Mouse (Mus musculus) neural tube, embryonic 11.5 days (tissue): Measurements from ENCODE around the gene Fam110c. TPM values are rescaled to one million over a fixed set of nuclear protein-coding genes. Genes with fewer than 3 reads are reported as not detected.
A peak's percentile ranks its signal among the peaks of the same experiment; 100 is the strongest.
"Not testable (repeated sequence)": the region's sequence is repeated elsewhere in the genome, so short reads cannot be mapped to it uniquely, and the experiment has no call there.

Experiments
- ATAC-seq: fragments of 200-750 bp; cut with Nextera tagmentation; 2 replicates; pipeline ENCODE4 v1.8.0; 2017; ENCODE audit warnings: moderate number of reproducible peaks, mild to moderate bottlenecking, moderate TSS enrichment, moderate library complexity; ENCODE audit not compliant: insufficient read depth, low FRiP score, low TSS enrichment
- DNase-seq: peaks from one replicate; pipeline ENCODE4 v3.0.0-alpha.2; 2015; ENCODE audit warnings: low spot score
- H3K27ac ChIP-seq: fragments of 300-500 bp; sonication (generic); 2 replicates; pipeline ENCODE4 v1.5.1; 2014; ENCODE audit warnings: low read depth, mild to moderate bottlenecking, low read length
- H3K27me3 ChIP-seq: fragments of 300-500 bp; sonication (generic); 2 replicates; pipeline ENCODE4 v1.6.1; 2014; ENCODE audit warnings: mild to moderate bottlenecking, low read length, mixed read lengths; ENCODE audit not compliant: control insufficient read depth, insufficient read depth
- H3K36me3 ChIP-seq: fragments of 300-500 bp; sonication (generic); 2 replicates; pipeline ENCODE4 v1.6.1; 2014; ENCODE audit warnings: mild to moderate bottlenecking, low read length, moderate library complexity, mixed read lengths; ENCODE audit not compliant: control insufficient read depth, insufficient read depth
- H3K4me1 ChIP-seq: fragments of 300-500 bp; sonication (generic); 2 replicates; pipeline ENCODE4 v1.6.1; 2014; ENCODE audit warnings: low read length, mixed read lengths; ENCODE audit not compliant: control insufficient read depth, insufficient read depth
- H3K4me2 ChIP-seq: fragments of 300-500 bp; sonication (generic); 2 replicates; pipeline ENCODE4 v1.6.1; 2014; ENCODE audit warnings: low read depth, mild to moderate bottlenecking, moderate library complexity
- H3K4me3 ChIP-seq: fragments of 300-500 bp; sonication (generic); 2 replicates; pipeline ENCODE4 v1.5.1; 2014; ENCODE audit warnings: low read depth, low read length
- H3K9ac ChIP-seq: fragments of 300-500 bp; sonication (generic); 2 replicates; pipeline ENCODE4 v1.6.1; 2014; ENCODE audit warnings: mild to moderate bottlenecking, low read length
- H3K9me3 ChIP-seq: fragments of 300-500 bp; sonication (generic); 2 replicates; pipeline ENCODE4 v1.6.1; 2016; ENCODE audit warnings: low read length; ENCODE audit not compliant: control insufficient read depth
- WGBS: fragments of 180-500 bp; shearing (Covaris S2); extraction: QIAGEN DNeasy Blood & Tissue Kit; methylation state at CpG from one replicate; pipeline ENCODE4 v1.1.7; 2014; 5-methylcytosine and 5-hydroxymethylcytosine counted together
- polyA plus RNA-seq: library from polyadenylated mRNA; unstranded; fragments of >200 nt; fragmentation: Nextera tagmentation; extraction: Ambion mirVana; gene quantifications from 2 replicates; pipeline ENCODE4 v1.2.1, GENCODE M21; 2014

Fam110c gene
- 0.15 TPM in 1 of 2 replicates, not detected in the other for polyA plus RNA-seq

DNA sequence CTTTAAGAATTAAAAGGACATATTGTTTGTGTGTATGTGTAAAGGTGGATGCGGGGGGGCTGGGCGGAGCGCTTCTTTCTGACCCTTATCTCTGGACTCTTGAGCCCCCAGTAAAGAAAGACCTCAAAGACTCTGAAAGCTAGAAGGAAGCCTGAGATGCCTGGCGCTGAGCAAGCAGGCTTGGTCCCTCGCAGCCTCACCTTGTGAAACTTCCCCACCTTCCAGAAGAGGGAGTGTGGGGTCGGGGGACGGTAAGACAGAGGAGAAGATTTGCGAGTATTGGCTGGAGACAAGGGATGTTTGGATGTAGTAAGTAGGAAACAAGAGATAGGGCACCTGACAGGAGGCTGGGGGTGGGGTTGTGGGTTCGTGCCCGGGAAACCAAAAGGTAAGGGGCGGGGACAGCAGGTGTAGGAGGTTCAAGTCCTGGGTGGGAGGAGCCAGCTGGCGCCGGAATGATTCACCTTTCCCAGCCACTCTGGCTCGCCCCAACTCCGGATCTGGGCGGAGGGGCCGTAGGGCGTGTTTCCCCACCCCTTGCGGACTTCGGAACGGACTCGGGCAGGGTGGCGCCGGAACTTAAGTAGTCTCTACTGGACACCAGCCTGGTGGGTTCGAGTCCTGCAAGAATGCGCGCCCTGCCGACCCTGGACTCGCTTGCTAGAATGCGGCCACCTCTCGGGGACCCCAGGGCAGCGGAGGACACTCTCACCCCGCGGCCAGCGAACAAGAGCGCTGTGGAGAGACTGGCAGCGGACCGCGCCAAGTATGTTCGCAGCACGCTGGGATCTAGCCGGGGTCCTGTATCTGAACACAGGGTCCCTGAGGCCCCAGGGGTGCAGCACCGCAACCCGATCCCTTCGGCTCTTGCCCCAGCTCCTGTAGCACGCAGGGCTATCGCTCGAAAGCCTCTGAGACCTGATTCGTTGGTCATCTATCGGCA lies at the start of gene Fam110c:
TSS of gene Fam110c (plus strand) at position 450 of the 943 bp plus-strand sequence.
- ATAC-seq (peak; percentile 76), DNase-seq (peak; percentile 33)
- peak within 1 kb of the TSS; percentile 46 for H3K4me3 ChIP-seq
- peak within 1 kb of the TSS; percentile 27 for H3K9ac ChIP-seq
- peak within 1 kb of the TSS; percentile 94 for H3K4me2 ChIP-seq
- no peaks in the 10 kb centered on the region for H3K36me3 ChIP-seq
- no peaks in the 10 kb centered on the region for H3K9me3 ChIP-seq
- 2% methylated on average over 50 of the region's 50 CpGs for WGBS
- H3K27me3 ChIP-seq, result peaks cover 32% of the 10 kb centered on the region
- H3K4me1 ChIP-seq, result peaks cover 2% of the 10 kb centered on the region; the same call in 1 of the 2 replicates
- no peak within 1 kb of the TSS for H3K27ac ChIP-seq

DNA sequence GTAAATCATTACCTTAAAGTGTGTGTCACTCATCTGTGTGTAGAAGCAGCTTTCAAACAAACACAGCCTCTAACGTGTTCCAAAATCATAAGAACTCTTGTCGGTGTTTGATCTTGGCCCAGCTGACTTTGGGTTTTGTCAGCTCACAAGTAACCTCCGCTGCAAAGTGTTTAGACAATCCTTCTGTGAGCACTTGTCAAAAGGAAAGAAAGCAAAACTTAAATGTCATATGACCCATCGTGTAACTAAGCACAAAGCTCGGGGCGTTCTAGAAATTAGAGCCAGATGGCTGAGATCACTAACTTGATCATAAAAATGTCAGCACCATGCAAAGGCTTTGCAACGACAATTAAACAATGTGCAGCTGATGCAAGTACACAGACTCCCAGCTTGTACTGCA lies 47.2 kb upstream of the Fam110c start:
- H3K4me1 ChIP-seq, result no peaks in the 10 kb centered on the region
- H3K9me3 ChIP-seq, result no peaks in the 10 kb centered on the region
- no peak overlapping the region for H3K27ac ChIP-seq
- no peak overlapping the region for H3K4me3 ChIP-seq
- DNase-seq, result no peak
- H3K9ac ChIP-seq, result no peak overlapping the region
- H3K4me2 ChIP-seq, result no peak overlapping the region
- H3K27me3 ChIP-seq, result no peaks in the 10 kb centered on the region
- ATAC-seq, result no peak
- WGBS, result 54% methylated on average over 7 of the region's 7 CpGs
- no peaks in the 10 kb centered on the region for H3K36me3 ChIP-seq

DNA sequence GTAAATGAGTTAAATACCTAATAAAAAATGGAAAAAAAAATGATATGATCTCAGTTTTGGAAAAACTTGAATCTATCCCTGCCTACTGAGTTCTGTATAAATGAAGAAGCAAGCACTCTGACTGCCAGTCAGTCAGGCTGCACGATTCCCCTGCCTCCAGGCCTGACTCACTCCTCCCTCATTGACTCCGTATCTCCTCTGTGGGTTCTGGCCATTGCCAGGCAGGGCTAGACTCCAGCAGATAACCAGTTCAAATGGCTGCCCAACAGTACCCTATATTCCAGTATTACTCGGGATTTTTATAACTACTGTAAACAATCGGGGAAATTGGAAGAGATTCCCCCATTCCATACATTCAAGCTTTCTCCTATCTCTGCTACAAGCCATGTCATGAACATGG lies 21.6 kb upstream of the Fam110c start:
- DNase-seq, result no peak
- Histone ChIP-seq H3K4me3 (no peak overlapping the region), H3K27me3 (no peaks in the 10 kb centered on the region), H3K9ac (no peak overlapping the region), H3K9me3 (no peaks in the 10 kb centered on the region), H3K36me3 (no peaks in the 10 kb centered on the region), H3K4me1 (no peaks in the 10 kb centered on the region), H3K27ac (no peak overlapping the region), H3K4me2 (no peak overlapping the region)
- ATAC-seq, result no peak
- WGBS, result 93% methylated on average over 4 of the region's 4 CpGs

DNA sequence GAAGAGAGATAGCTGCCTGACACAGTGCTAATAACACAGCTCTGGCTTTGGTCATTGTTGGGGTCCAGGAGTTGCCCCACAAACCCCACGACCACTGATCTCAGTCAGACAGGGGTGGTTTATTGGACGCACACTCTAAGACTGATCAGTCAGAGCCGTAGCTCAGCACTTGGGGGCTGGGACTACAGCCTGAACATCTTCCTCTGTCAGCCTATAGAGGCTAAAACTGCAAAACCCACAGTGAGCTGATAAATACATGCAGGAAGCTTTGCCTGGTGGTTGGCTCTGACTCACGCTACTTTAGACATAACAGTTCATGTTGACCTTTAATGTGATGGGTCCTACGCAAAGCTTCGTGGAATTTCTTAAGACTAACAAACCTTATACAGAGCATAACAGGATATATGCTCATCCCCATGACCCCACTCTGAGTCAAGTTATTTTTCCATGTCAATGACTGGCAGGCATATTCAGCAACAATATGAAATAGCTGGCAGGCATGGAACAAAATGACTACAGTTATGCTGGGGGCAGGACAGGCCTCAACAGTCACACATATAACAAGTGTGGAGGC lies 17.3 kb upstream of the Fam110c start:
- no peaks in the 10 kb centered on the region for H3K4me1 ChIP-seq
- no peak overlapping the region for H3K4me2 ChIP-seq
- WGBS, result 88% methylated on average over 6 of the region's 6 CpGs
- H3K9me3 ChIP-seq, result no peaks in the 10 kb centered on the region
- no peaks in the 10 kb centered on the region for H3K36me3 ChIP-seq
- no peak for DNase-seq
- no peak overlapping the region for H3K27ac ChIP-seq
- no peaks in the 10 kb centered on the region for H3K27me3 ChIP-seq
- H3K9ac ChIP-seq, result no peak overlapping the region
- ATAC-seq, result no peak
- H3K4me3 ChIP-seq, result no peak overlapping the region

DNA sequence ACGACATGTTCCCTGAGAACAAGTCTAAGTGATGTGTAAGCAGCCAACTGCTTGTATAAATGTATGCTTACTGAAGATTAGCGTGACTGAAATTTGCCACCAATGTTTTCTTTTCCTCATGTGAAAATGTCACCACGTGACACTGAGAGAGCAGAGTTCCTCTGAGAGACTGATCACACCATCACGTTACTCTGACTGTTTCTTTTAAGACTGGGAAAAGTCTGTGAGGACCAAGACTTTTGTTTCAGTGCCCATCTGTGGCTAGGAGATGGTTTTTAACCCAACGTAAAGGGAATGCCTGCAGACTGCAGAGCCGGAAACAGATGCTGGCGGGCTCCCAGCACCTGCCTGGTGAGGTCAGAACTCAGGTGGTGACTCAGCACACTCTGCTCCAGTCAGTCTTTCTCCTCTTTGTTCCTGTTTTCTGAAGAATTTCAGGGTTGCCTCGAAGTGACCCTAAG lies 14.2 kb upstream of the Fam110c start:
- Histone ChIP-seq H3K9ac (no peak overlapping the region), H3K9me3 (no peaks in the 10 kb centered on the region), H3K4me2 (no peak overlapping the region), H3K36me3 (no peaks in the 10 kb centered on the region), H3K27ac (no peak overlapping the region), H3K27me3 (no peaks in the 10 kb centered on the region), H3K4me1 (no peaks in the 10 kb centered on the region), H3K4me3 (no peak overlapping the region)
- ATAC-seq, result no peak
- 63% methylated on average over 8 of the region's 8 CpGs for WGBS
- no peak for DNase-seq

DNA sequence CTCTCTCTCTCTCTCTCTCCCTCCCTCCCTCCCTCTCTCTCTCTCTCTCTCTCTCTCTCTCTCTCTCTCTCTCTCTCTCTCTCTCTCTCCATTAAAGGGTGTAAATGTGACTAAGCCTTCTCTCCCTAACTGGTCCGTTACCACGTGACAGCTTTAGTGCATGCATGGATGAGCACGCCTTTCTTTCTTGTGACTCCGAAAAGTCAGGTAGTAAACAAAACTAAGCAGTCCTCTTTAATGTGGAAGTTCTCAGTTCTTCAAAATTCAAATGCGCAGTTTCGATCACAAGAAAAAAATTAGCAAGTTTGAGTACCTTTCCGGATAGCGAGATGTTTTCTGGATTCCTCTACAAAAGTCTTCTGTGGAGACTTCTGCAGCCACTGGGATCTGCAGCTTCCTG lies 13.4 kb upstream of the Fam110c start:
- Histone ChIP-seq H3K4me3 (no peak overlapping the region), H3K9ac (no peak overlapping the region), H3K4me1 (no peaks in the 10 kb centered on the region), H3K36me3 (no peaks in the 10 kb centered on the region), H3K27me3 (no peaks in the 10 kb centered on the region), H3K27ac (no peak overlapping the region), H3K9me3 (no peaks in the 10 kb centered on the region), H3K4me2 (no peak overlapping the region)
- 62% methylated on average over 8 of the region's 8 CpGs for WGBS
- DNase-seq (no peak), ATAC-seq (no peak)

DNA sequence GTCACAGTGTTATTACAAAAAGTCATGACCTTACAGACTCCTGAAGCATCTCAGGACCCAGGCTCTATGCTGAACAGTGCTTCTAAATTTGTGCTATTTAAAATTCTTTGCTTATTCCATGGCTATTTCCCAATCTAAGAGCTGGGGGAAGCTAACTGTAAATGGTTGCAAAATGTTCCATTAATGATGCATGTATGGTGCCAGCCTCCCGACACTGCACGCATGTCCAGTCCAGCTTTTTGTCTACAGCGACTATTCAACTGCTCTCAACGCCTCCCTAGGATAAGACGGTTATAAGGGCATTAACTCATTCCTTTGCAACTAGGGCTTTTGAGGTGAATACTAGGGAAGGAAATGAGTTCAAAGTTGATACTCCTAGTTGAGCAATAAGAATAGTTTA lies 2.4 kb upstream of the Fam110c start:
- Histone ChIP-seq H3K27ac (no peak overlapping the region), H3K9me3 (no peaks in the 10 kb centered on the region), H3K9ac (no peak overlapping the region), H3K36me3 (no peaks in the 10 kb centered on the region), H3K4me2 (no peak overlapping the region), H3K4me3 (no peak overlapping the region), H3K4me1 (peaks cover 2% of the 10 kb centered on the region; the same call in 1 of the 2 replicates), H3K27me3 (peaks cover 32% of the 10 kb centered on the region)
- ATAC-seq, result no peak
- WGBS, result 88% methylated on average over 5 of the region's 5 CpGs
- DNase-seq, result no peak

DNA sequence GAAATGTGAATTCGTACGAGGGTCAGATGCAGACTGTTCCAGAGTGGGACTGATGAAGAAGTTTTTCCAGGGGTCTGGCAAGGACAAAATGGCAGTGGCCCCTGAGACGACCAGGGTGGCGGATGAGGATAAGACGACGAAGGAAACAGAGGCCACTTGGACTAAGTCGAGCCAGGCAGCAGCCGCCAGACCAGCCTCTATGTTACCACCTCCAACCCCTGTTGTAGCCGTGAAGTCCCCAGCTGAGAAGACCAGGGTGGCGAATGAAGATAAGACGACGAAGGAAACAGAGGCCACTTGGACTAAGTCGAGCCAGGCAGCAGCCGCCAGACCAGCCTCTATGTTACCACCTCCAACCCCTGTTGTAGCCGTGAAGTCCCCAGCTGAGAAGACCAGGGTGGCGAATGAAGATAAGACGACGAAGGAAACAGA lies 710 bp downstream of the Fam110c start:
- H3K27me3 ChIP-seq, result peaks cover 32% of the 10 kb centered on the region
- H3K27ac ChIP-seq, result not testable (repeated sequence)

More for the DNA sequence above, 710 bp downstream of the Fam110c start:
- WGBS, result 0% methylated on average over 10 of the region's 18 CpGs
- DNase-seq, H3K36me3 ChIP-seq, H3K4me1 ChIP-seq, H3K9me3 ChIP-seq: not testable (repeated sequence)
- Histone ChIP-seq H3K4me3 (peak overlapping the region; percentile 46), H3K9ac (peak overlapping the region; percentile 27), H3K4me2 (peak overlapping the region; percentile 94)
- ATAC-seq, result peak; percentile 49
